Mouse (Mus musculus) lung, postnatal 0 days (tissue): ENCODE measurements around the gene Adat1. TPM values are rescaled to one million over a fixed set of nuclear protein-coding genes. Genes with fewer than 3 reads are reported as not detected.

ENCODE experiments used
- ATAC-seq: fragments of 200-750 bp; cut with Nextera tagmentation; 2 replicates; pipeline ENCODE4 v1.8.0; 2017; ENCODE audit warnings: moderate library complexity
- DNase-seq: peaks from one replicate; pipeline ENCODE4 v3.0.0-alpha.2; 2016; ENCODE audit warnings: low spot score
- H3K27ac ChIP-seq: fragments of 300-500 bp; sonication (generic); 2 replicates; pipeline ENCODE4 v1.5.1; 2014; ENCODE audit warnings: antibody characterized with exemption, mild to moderate bottlenecking, low read length, mixed read lengths
- H3K27me3 ChIP-seq: fragments of 300-500 bp; sonication (generic); replicated peaks from 2 replicates; pipeline ENCODE4 v1.6.1; 2014; ENCODE audit warnings: low read length, mixed read lengths; ENCODE audit not compliant: insufficient read depth
- H3K36me3 ChIP-seq: fragments of 300-500 bp; sonication (generic); 2 replicates; pipeline ENCODE4 v1.6.1; 2014; ENCODE audit warnings: low read length, mixed read lengths; ENCODE audit not compliant: insufficient read depth
- H3K4me1 ChIP-seq: fragments of 300-500 bp; sonication (generic); 2 replicates; pipeline ENCODE4 v1.6.1; 2014; ENCODE audit warnings: antibody characterized with exemption, low read depth, low read length, mixed read lengths; ENCODE audit not compliant: insufficient read depth
- H3K4me2 ChIP-seq: fragments of 300-500 bp; sonication (generic); replicated peaks from 2 replicates; pipeline ENCODE4 v1.6.1; 2014; ENCODE audit warnings: low read depth, mild to moderate bottlenecking, low read length, moderate library complexity, mixed read lengths
- H3K4me3 ChIP-seq: fragments of 300-500 bp; sonication (generic); 2 replicates; pipeline ENCODE4 v1.5.1; 2014; ENCODE audit warnings: low read depth, low read length
- H3K9ac ChIP-seq: fragments of 300-500 bp; sonication (generic); replicated peaks from 2 replicates; pipeline ENCODE4 v1.6.1; 2014; ENCODE audit warnings: low read depth, mild to moderate bottlenecking
- H3K9me3 ChIP-seq: fragments of 300-500 bp; sonication (generic); 2 replicates; pipeline ENCODE4 v1.6.1; 2016; ENCODE audit warnings: low read length, mixed read lengths
- CTCF ChIP-seq: IDR thresholded peaks from 2 replicates; pipeline ENCODE4 v1.5.1; 2016; ENCODE audit warnings: antibody characterized with exemption, mild to moderate bottlenecking
- EP300 ChIP-seq: IDR thresholded peaks from 2 replicates; pipeline ENCODE4 v1.6.1; 2016; ENCODE audit warnings: antibody characterized with exemption, mild to moderate bottlenecking, control low read depth
- WGBS: fragments of 180-500 bp; shearing (Covaris S2); extraction: QIAGEN DNeasy Blood & Tissue Kit; methylation state at CpG from one replicate; pipeline ENCODE4 v1.1.7; 2014; 5-methylcytosine and 5-hydroxymethylcytosine counted together
- polyA plus RNA-seq: library from polyadenylated mRNA; unstranded; fragments of >200 nt; fragmentation: Nextera tagmentation; extraction: Ambion mirVana; gene quantifications from 2 replicates; pipeline ENCODE4 v1.2.1, GENCODE M21; 2015

Adat1 gene
- polyA plus RNA-seq, 1 experiment from 2014 or later, result 2.4 TPM

GRCm38 (mm10) chr8:111950846-111951245 lies 41.3 kb downstream of the Adat1 start:
- H3K36me3 ChIP-seq, result peaks cover 14% of the 10 kb centered on the region; the same call in 1 of the 2 replicates

DNA sequence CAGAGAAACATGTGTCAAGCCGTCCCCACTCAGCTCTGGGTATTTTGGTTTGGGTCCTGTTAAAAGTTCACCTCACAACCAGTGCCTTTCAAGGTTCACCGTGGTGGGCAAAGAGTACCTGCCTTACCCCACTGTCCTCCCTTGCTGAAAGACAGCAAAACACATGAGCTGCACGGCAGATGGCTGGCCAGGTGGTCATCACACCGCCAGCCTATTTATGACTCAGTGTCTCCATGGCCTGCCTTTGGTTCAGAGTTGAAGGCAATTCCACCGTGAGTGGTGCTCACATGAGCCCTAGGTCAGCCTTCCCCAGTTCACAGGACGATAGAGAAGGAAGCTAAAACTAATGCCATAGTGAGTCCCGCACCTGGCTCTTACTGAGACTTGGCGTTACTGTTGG lies 44.1 kb downstream of the Adat1 start:
- H3K36me3 ChIP-seq, result peaks cover 23% of the 10 kb centered on the region; the same call in 1 of the 2 replicates
- WGBS, result 91% methylated on average over 8 of the region's 8 CpGs

More at GRCm38 (mm10) chr8:111950846-111951245, 41.3 kb downstream of the Adat1 start:
- ATAC-seq (no peak), DNase-seq (no peak)
- no peak overlapping the region for H3K4me2 ChIP-seq
- H3K4me3 ChIP-seq, result no peak overlapping the region
- 79% methylated on average over 3 of the region's 3 CpGs for WGBS
- no peaks in the 10 kb centered on the region for H3K4me1 ChIP-seq
- H3K27ac ChIP-seq, result no peak overlapping the region
- TF ChIP-seq CTCF (no peak), EP300 (no peak)
- no peaks in the 10 kb centered on the region for H3K9me3 ChIP-seq
- H3K27me3 ChIP-seq, result no peaks in the 10 kb centered on the region
- no peak overlapping the region for H3K9ac ChIP-seq

GRCm38 (mm10) chr8:111947144-111947543 lies 45.0 kb downstream of the Adat1 start:
- DNase-seq (no peak), ATAC-seq (no peak)
- Histone ChIP-seq H3K4me1 (peaks cover under 1% of the 10 kb centered on the region; the same call in 1 of the 2 replicates), H3K9ac (no peak overlapping the region), H3K4me2 (no peak overlapping the region), H3K27ac (no peak overlapping the region), H3K4me3 (no peak overlapping the region), H3K36me3 (peaks cover 23% of the 10 kb centered on the region; the same call in 1 of the 2 replicates), H3K9me3 (no peaks in the 10 kb centered on the region), H3K27me3 (no peaks in the 10 kb centered on the region)
- TF ChIP-seq EP300, result no peak
- no peak for TF ChIP-seq CTCF
- WGBS, result 65% methylated on average over 2 of the region's 2 CpGs

More for the DNA sequence above, 44.1 kb downstream of the Adat1 start:
- no peaks in the 10 kb centered on the region for H3K9me3 ChIP-seq
- H3K9ac ChIP-seq, result no peak overlapping the region
- TF ChIP-seq EP300, result no peak
- no peak for TF ChIP-seq CTCF
- no peak overlapping the region for H3K4me2 ChIP-seq
- no peaks in the 10 kb centered on the region for H3K4me1 ChIP-seq
- no peak overlapping the region for H3K27ac ChIP-seq
- H3K4me3 ChIP-seq, result no peak overlapping the region
- DNase-seq, result no peak
- H3K27me3 ChIP-seq, result no peaks in the 10 kb centered on the region
- no peak for ATAC-seq

- Histone ChIP-seq H3K4me3 (no peak overlapping the region), H3K9ac (no peak overlapping the region), H3K27ac (no peak overlapping the region), H3K36me3 (peaks cover 17% of the 10 kb centered on the region; the same call in 1 of the 2 replicates), H3K4me1 (peaks cover 15% of the 10 kb centered on the region; the same call in 1 of the 2 replicates), H3K4me2 (no peak overlapping the region), H3K9me3 (no peaks in the 10 kb centered on the region), H3K27me3 (no peaks in the 10 kb centered on the region)
- ATAC-seq (no peak), DNase-seq (no peak)
- WGBS, result 85% methylated on average over 2 of the region's 2 CpGs
- TF ChIP-seq CTCF, result no peak
- no peak for TF ChIP-seq EP300
These were observed 48.6 kb downstream of the Adat1 start for GRCm38 (mm10) chr8:111943544-111943943.

DNA sequence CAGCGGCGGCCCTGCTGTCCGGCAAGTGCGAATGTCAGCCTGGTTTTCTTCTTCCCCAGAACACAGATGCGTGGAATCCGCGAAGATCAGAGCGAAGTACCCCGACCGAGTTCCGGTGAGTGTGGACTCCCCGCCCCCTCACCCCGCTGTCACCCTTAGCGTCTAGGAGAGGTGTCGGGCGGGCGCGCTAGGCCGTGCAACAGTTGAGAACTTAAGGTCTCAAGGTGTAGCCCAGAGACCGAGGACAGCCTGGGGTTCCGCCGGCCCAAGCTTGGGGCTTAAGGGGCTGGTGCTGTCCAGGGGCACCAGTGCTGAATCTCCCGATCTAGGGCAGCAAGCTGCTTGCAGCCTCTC lies 51.0 kb downstream of the Adat1 start:
- ATAC-seq, result peak; percentile 23
- Histone ChIP-seq H3K27me3 (no peaks in the 10 kb centered on the region), H3K27ac (peak overlapping the region; percentile 78), H3K4me1 (peaks cover 15% of the 10 kb centered on the region; the same call in 1 of the 2 replicates), H3K4me3 (peak overlapping the region; percentile 86), H3K9me3 (no peaks in the 10 kb centered on the region), H3K4me2 (peak overlapping the region; percentile 81), H3K9ac (peak overlapping the region; percentile 92), H3K36me3 (peaks cover 11% of the 10 kb centered on the region; the same call in 1 of the 2 replicates)
- WGBS, result 4% methylated on average over 21 of the region's 23 CpGs
- TF ChIP-seq EP300 (no peak), CTCF (no peak)
- peak; percentile 54 for DNase-seq

- H3K36me3 ChIP-seq, result 0 out of 2 replicates have a peak, but pooled peaks cover 5% of the 10 kb centered on the region
- 2% methylated on average over 63 of the region's 65 CpGs for WGBS
- peak within 1 kb of the TSS; percentile 84 for H3K27ac ChIP-seq
- ATAC-seq (peak; percentile 98), DNase-seq (peak; percentile 99)
- no peaks in the 10 kb centered on the region for H3K9me3 ChIP-seq
- peak within 1 kb of the TSS; percentile 92 for H3K9ac ChIP-seq
- peak within 1 kb of the TSS; percentile 86 for H3K4me3 ChIP-seq
- peak within 1 kb of the TSS; percentile 81 for H3K4me2 ChIP-seq
- peaks cover 15% of the 10 kb centered on the region; the same call in 1 of the 2 replicates for H3K4me1 ChIP-seq
- TF ChIP-seq CTCF (0 out of 2 replicates have a peak, but pooled peaks have one; percentile 11), EP300 (no peak)
- no peaks in the 10 kb centered on the region for H3K27me3 ChIP-seq
These were observed 51.7 kb downstream of the Adat1 start, which contains the start of gene Gabarapl2 for GRCm38 (mm10) chr8:111940171-111941100. TSS of gene Gabarapl2 (plus strand) at chr8:111940703.
